Mouse (Mus musculus): ENCODE data around the gene Dnmt3a.

The Dnmt3a gene

DNA sequence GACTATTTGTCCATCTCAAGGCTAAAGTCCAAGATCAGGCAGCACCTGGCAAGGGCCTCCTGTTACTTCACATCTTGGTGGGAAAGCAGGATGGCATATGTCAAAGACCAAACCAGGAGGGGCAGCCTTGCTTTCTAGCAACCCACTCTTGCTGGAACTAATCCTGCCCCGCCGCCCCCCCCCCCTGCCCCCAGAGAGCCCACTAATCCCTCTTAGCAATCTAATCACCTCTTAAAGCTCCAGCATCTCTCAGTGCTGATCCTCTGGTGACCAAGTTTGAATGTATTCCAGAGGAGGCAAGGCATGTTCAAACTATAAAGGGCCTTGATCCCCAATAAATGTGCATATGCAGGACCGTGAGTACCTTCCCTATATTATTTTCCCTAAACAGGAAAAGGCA, 18.8 kb upstream of the Dnmt3a start:
- DNase-seq (ENCODE audit: low spot score): no peak

- no peak for DNase-seq (ENCODE audit: low spot score)
These were observed 18.3 kb upstream of the Dnmt3a start for GRCm38 (mm10) chr12:3787541-3787940.

DNA sequence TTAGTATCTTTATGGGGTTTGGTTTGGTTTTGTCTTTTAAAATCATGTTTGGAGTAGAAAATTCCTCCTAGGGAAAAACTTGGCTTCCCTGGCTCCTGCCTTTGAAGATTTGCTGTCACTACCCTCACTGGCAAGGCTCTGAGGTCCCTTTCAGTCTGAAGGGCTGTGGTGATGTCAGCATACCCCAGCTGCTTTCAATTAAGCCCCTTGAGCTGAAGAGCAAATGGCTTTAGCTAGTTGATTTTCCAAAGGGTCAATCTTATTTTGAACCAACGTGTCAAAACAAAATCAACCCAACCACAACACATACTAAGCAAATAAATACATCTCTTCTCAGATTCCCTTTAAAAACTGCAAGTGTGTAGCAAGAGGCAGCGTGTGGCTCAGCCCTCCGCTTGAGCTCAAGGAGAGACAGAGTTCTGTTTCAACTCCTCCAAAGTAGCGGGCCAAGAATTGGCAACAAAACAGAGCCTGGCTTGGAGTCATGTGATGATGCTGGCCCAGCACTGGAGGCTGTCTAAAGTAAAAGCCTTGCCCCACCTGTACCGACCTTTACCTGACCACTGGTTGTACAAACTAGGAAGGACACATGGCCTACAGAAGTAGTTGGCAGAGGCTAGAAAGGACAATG, 17.3 kb upstream of the Dnmt3a start:
- peak; percentile 78 for DNase-seq (ENCODE audit: low spot score)

DNA sequence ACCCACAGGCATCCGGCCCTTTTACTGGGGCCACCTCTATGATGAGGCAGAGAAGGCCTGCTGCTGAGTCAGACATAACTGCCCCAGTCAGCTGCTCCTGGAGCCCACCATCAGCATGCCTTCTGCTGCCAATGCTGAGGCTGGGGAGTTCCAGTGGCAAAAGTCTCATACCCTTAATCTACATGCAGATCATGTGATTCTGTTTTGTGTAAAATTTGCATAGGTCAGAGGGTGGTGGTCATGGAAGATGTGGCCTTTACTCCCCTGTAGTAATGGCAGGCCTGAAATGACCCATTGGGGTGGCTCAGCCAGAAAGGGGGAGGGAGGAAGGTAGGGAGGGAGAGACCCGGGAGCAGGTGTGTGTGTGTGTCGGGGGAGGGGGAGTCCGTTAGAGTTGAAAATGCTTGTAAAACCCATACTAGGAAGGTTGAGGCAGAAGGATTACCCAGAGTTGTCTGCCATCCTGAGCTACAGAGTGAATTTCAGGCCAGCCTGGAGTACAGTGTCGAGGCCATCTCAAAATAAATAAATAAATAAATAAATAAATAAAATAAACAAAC, 16.1 kb upstream of the Dnmt3a start:
- no peak for DNase-seq (ENCODE audit: low spot score)

- no peak for DNase-seq (ENCODE audit: low spot score)
These were observed 14.6 kb upstream of the Dnmt3a start for GRCm38 (mm10) chr12:3791257-3791656.

DNA sequence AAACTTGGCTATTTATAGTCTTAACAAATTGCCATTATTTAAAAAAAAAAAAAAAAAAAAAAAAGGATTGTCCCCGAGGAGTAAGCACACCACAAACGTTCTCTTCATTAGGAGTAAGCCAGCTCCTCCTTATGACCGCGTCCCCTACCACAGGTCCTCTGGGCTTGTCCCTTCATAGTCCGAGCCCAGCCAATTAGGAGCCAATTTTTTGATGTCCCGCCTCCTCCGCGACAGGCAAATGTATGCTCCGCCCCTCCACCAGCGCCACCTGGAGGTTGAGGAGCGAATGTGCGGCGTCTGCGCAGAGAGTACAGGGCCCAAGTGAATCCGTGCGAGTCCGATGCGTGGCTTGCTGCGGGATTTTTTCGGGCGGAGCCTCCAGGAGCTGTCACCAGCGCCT, 14.1 kb upstream of the Dnmt3a start:
- peak; percentile 97 for DNase-seq (ENCODE audit: low spot score)

- DNase-seq (ENCODE audit: low spot score): no peak
These were observed 13.6 kb upstream of the Dnmt3a start for GRCm38 (mm10) chr12:3792248-3792647.

DNA sequence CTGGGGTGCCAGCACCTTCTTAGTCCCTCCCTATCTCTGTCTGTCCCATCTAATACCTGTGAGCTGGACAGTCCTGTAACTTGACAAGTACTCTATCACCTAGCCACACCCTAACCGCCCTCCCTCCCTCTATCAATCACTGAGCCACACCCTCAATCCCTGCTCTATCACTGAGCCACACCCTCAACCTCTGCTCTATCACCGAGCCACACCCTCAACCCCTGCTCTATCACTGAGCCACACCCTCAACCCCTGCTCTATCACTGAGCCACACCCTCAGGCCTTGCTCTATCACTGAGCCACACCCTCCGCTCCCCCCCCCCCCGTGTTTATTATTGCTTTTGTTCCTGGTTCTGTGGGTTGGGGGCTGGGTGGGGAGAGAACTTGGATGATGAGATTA, 10.2 kb upstream of the Dnmt3a start:
- no peak for DNase-seq (ENCODE audit: low spot score)

- DNase-seq (ENCODE audit: low spot score): no peak
These were observed 6.3 kb upstream of the Dnmt3a start for GRCm38 (mm10) chr12:3799551-3799950.

- peak; percentile 79 for DNase-seq (ENCODE audit: low spot score)
These were observed 471 bp downstream of the Dnmt3a start for GRCm38 (mm10) chr12:3806271-3806684.

GRCm38 (mm10) chr12:3806703-3807547, 1.1 kb downstream of the Dnmt3a start:
- DNase-seq (ENCODE audit: low spot score): peak; percentile 54

- DNase-seq (ENCODE audit: low spot score): peak; percentile 50
These were observed 2.0 kb downstream of the Dnmt3a start for GRCm38 (mm10) chr12:3807548-3808395.

DNA sequence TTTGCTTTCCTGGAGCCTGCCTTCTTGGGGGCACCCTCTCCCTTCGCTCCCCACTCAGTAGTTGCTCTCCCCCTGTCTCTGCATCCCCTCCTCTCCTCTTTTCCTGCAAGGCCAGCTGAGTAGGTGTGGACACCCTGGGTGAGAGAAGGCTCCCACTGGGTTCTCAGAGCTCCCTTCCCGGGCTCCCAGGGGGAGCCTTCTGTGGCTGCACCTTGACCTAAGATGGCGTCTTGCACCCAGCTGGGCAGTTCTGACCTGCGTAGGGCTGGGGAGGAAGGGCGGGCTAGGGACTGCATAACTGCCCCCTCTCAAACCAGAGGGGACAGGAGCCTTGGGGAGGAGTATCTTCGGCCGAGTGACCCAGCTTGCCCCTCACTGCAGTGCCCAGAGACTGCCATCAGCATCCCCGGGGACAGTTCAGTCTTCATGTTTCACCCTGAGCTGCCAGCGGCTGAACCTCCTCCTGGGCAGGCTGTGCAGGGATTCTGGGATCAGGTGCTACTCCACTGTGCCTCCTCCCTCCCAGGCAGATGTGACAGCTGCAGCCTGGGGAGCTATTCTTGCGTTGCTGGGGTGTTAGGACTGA, 2.7 kb downstream of the Dnmt3a start:
- DNase-seq (ENCODE audit: low spot score): peak; percentile 40

- no peak for DNase-seq (ENCODE audit: low spot score)
These were observed 3.8 kb downstream of the Dnmt3a start for GRCm38 (mm10) chr12:3809520-3810180.

- DNase-seq (ENCODE audit: low spot score): no peak
These were observed 4.6 kb downstream of the Dnmt3a start for GRCm38 (mm10) chr12:3810455-3810854.

DNA sequence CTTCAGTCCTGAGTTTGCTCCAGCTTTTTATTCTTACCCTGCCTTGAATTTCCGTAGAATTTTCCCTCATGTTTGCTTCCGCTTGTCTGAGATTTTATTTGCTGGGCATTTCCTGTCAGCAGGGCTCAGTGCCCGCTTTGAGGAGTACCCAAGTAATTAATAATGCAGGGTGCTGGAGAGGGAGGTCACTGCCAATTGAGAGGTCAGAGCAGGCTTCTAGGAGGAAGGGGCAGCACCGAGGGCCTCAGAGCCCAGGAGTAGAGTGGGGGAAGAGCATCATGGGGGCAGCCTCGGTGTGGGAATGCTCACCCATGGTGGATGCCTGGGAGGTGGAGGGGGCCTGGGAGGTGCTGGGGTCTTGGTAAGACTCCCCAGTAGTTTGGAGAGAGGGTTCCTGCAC, 5.8 kb downstream of the Dnmt3a start:
- no peak for DNase-seq (ENCODE audit: low spot score)

DNA sequence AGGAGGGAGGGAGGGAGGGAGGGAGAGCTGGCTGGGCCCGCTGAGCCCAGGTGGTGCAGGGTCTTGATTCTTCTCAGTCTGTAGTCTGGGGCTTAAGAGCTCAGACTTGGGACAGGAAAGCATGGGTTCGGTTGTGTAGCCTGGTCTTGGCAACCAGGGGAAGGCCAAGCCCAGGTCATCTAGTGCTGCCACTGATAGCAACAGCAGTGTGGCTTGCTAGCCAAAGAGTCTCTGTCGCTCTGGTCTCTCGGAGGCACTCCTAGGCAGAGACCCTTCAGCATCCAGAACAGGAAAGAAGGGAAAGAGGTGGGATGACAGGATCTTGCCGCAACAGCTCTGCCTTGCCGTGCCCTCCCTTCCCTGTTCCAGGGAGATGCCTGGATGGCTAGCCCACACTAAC, 6.4 kb downstream of the Dnmt3a start:
- no peak for DNase-seq (ENCODE audit: low spot score)

DNA sequence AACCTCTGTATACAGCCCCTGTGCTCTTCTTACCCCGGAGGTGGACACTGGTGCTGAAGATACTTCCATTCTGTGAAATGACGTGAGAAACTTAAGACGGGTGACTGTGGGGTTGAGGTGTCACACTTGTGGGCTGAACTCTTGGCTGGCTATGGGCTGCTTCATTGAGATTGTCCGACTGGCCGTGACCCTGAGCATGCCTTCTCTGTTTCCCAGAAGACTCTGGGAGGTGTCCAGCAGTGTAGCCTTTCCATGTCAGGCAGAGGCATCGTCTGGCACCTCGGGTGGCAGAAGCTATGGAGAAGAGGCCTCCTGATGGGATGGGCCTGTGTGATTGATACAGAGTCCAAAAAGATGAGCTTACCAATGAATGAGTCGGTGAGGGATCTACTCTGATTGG, 7.3 kb downstream of the Dnmt3a start:
- DNase-seq (ENCODE audit: low spot score): no peak

DNA sequence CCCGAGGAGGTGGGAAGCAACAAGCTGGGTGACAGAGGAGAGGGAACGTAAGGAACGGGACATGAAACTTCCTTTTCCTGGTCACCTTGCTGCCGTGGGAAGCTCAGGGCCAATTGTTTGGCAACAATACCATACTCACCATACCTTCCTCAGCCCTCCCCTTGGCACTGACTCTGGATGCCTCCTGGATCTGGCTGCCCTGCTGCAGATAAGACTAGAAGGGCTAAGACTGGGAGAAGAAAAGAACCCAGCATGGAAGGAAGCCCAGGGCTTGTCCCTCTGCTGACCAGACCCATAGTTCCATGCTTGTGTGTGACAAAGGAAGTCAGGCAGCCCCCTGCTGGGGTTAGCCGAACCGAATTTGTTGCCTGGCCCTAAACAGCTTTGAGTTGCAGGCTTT, 9.6 kb downstream of the Dnmt3a start:
- DNase-seq (ENCODE audit: low spot score): no peak

GRCm38 (mm10) chr12:3817033-3817432, 11.2 kb downstream of the Dnmt3a start:
- DNase-seq (ENCODE audit: low spot score): no peak

- no peak for DNase-seq (ENCODE audit: low spot score)
These were observed 11.8 kb downstream of the Dnmt3a start for GRCm38 (mm10) chr12:3817566-3817965.

All from embryo, embryonic 10.5 days (tissue).